Mouse (Mus musculus): ENCODE measurements at regions not wholly inside any gene's neighbourhood (a gene's known extent, or its start where the extent isn't known, plus 50 kb on each side); places are given as distances from the start of the nearest gene placed in this dataset.

GRCm38 (mm10) chr1:121760086-121760485 is 192.3 kb upstream of the Ddx18 start:
- no peaks in the 10 kb centered on the region for H3K27me3 ChIP-seq

GRCm38 (mm10) chr1:121745181-121745580 is 177.4 kb upstream of the Ddx18 start:
- Histone ChIP-seq H3K9me3 (replicated peaks) (no peaks in the 10 kb centered on the region), H3K9ac (no peak overlapping the region), H3K4me1 (no peaks in the 10 kb centered on the region), H3K36me3 (no peaks in the 10 kb centered on the region), H3K27me3 (no peaks in the 10 kb centered on the region), H3K4me2 (no peak overlapping the region), H3K4me3 (replicated peaks) (no peak overlapping the region), H3K27ac (no peak overlapping the region)
- 91% methylated on average over 1 of the region's 1 CpGs for WGBS
- no peak for ATAC-seq (replicated peaks; ENCODE audit: low FRiP score)

More at GRCm38 (mm10) chr1:121760086-121760485, 192.3 kb upstream of the Ddx18 start:
- 71% methylated on average over 3 of the region's 3 CpGs for WGBS
- H3K9ac ChIP-seq = no peak overlapping the region
- no peaks in the 10 kb centered on the region for H3K9me3 ChIP-seq (replicated peaks)
- H3K36me3 ChIP-seq = no peaks in the 10 kb centered on the region
- H3K27ac ChIP-seq = no peak overlapping the region
- H3K4me2 ChIP-seq = no peak overlapping the region
- no peak for ATAC-seq (replicated peaks; ENCODE audit: low FRiP score)
- no peak overlapping the region for H3K4me3 ChIP-seq (replicated peaks)
- no peaks in the 10 kb centered on the region for H3K4me1 ChIP-seq

- H3K27ac ChIP-seq = no peak overlapping the region
- H3K4me2 ChIP-seq = no peak overlapping the region
- no peaks in the 10 kb centered on the region for H3K4me1 ChIP-seq
- ATAC-seq (replicated peaks; ENCODE audit: low FRiP score) = no peak
- 69% methylated on average over 11 of the region's 11 CpGs for WGBS
- no peaks in the 10 kb centered on the region for H3K27me3 ChIP-seq
- no peak overlapping the region for H3K9ac ChIP-seq
- no peaks in the 10 kb centered on the region for H3K36me3 ChIP-seq
- no peak overlapping the region for H3K4me3 ChIP-seq (replicated peaks)
- no peaks in the 10 kb centered on the region for H3K9me3 ChIP-seq (replicated peaks)
These were observed 167.4 kb upstream of the Ddx18 start for GRCm38 (mm10) chr1:121735113-121735719.

- WGBS = 80% methylated on average over 3 of the region's 3 CpGs
- H3K27me3 ChIP-seq = no peaks in the 10 kb centered on the region
- no peaks in the 10 kb centered on the region for H3K4me1 ChIP-seq
- H3K27ac ChIP-seq = no peak overlapping the region
- no peaks in the 10 kb centered on the region for H3K36me3 ChIP-seq
- H3K4me2 ChIP-seq = no peak overlapping the region
- H3K9ac ChIP-seq = no peak overlapping the region
- H3K4me3 ChIP-seq (replicated peaks) = no peak overlapping the region
- ATAC-seq (replicated peaks; ENCODE audit: low FRiP score) = no peak
- no peaks in the 10 kb centered on the region for H3K9me3 ChIP-seq (replicated peaks)
These were observed 166.8 kb upstream of the Ddx18 start for GRCm38 (mm10) chr1:121734456-121735112.

GRCm38 (mm10) chr1:121709317-121709860 is 141.6 kb upstream of the Ddx18 start:
- Histone ChIP-seq H3K4me2 (no peak overlapping the region), H3K27ac (no peak overlapping the region), H3K9ac (no peak overlapping the region), H3K4me3 (replicated peaks) (no peak overlapping the region), H3K36me3 (no peaks in the 10 kb centered on the region), H3K9me3 (replicated peaks) (no peaks in the 10 kb centered on the region), H3K27me3 (no peaks in the 10 kb centered on the region), H3K4me1 (no peaks in the 10 kb centered on the region)
- 76% methylated on average over 9 of the region's 9 CpGs for WGBS
- no peak for ATAC-seq (replicated peaks; ENCODE audit: low FRiP score)

GRCm38 (mm10) chr1:121708301-121708700 is 140.5 kb upstream of the Ddx18 start:
- no peak for ATAC-seq (replicated peaks; ENCODE audit: low FRiP score)
- H3K27ac ChIP-seq = no peak overlapping the region
- no peak overlapping the region for H3K4me2 ChIP-seq
- 69% methylated on average over 10 of the region's 10 CpGs for WGBS
- H3K36me3 ChIP-seq = no peaks in the 10 kb centered on the region
- H3K9me3 ChIP-seq (replicated peaks) = no peaks in the 10 kb centered on the region
- H3K27me3 ChIP-seq = no peaks in the 10 kb centered on the region
- no peak overlapping the region for H3K9ac ChIP-seq
- H3K4me3 ChIP-seq (replicated peaks) = no peak overlapping the region
- H3K4me1 ChIP-seq = no peaks in the 10 kb centered on the region

- H3K36me3 ChIP-seq = no peaks in the 10 kb centered on the region
- 51% methylated on average over 7 of the region's 7 CpGs for WGBS
- no peak overlapping the region for H3K4me3 ChIP-seq (replicated peaks)
- no peaks in the 10 kb centered on the region for H3K4me1 ChIP-seq
- no peak overlapping the region for H3K4me2 ChIP-seq
- no peak overlapping the region for H3K9ac ChIP-seq
- H3K27ac ChIP-seq = no peak overlapping the region
- no peaks in the 10 kb centered on the region for H3K9me3 ChIP-seq (replicated peaks)
- ATAC-seq (replicated peaks; ENCODE audit: low FRiP score) = no peak
- H3K27me3 ChIP-seq = no peaks in the 10 kb centered on the region
These were observed 134.0 kb upstream of the Ddx18 start for GRCm38 (mm10) chr1:121701826-121702225.

- H3K9ac ChIP-seq = no peak overlapping the region
- H3K27me3 ChIP-seq = no peaks in the 10 kb centered on the region
- H3K9me3 ChIP-seq (replicated peaks) = no peaks in the 10 kb centered on the region
- 86% methylated on average over 1 of the region's 1 CpGs for WGBS
- no peaks in the 10 kb centered on the region for H3K4me1 ChIP-seq
- H3K27ac ChIP-seq = no peak overlapping the region
- H3K4me3 ChIP-seq (replicated peaks) = no peak overlapping the region
- no peak for ATAC-seq (replicated peaks; ENCODE audit: low FRiP score)
- H3K36me3 ChIP-seq = no peaks in the 10 kb centered on the region
- H3K4me2 ChIP-seq = no peak overlapping the region
These were observed 86.1 kb upstream of the Ddx18 start for GRCm38 (mm10) chr1:121653901-121654300.

- WGBS = 85% methylated on average over 3 of the region's 3 CpGs
- H3K27me3 ChIP-seq = no peaks in the 10 kb centered on the region
- 0 out of 2 replicates have a peak, but pooled peaks cover 4% of the 10 kb centered on the region for H3K9me3 ChIP-seq (replicated peaks)
- H3K4me3 ChIP-seq (replicated peaks) = no peak overlapping the region
- ATAC-seq (replicated peaks; ENCODE audit: low FRiP score) = no peak
- H3K36me3 ChIP-seq = no peaks in the 10 kb centered on the region
- H3K27ac ChIP-seq = no peak overlapping the region
- no peaks in the 10 kb centered on the region for H3K4me1 ChIP-seq
- no peak overlapping the region for H3K9ac ChIP-seq
- no peak overlapping the region for H3K4me2 ChIP-seq
These were observed 82.3 kb upstream of the Ddx18 start for GRCm38 (mm10) chr1:121650071-121650470.

- Histone ChIP-seq H3K4me1 (no peaks in the 10 kb centered on the region), H3K4me2 (no peak overlapping the region), H3K4me3 (replicated peaks) (no peak overlapping the region), H3K36me3 (no peaks in the 10 kb centered on the region), H3K9ac (no peak overlapping the region), H3K9me3 (replicated peaks) (no peaks in the 10 kb centered on the region), H3K27ac (no peak overlapping the region), H3K27me3 (no peaks in the 10 kb centered on the region)
- 83% methylated on average over 2 of the region's 2 CpGs for WGBS
- ATAC-seq (replicated peaks; ENCODE audit: low FRiP score) = no peak
These were observed 63.7 kb upstream of the Ddx18 start for GRCm38 (mm10) chr1:121631466-121631865.

GRCm38 (mm10) chr1:121620262-121620661 is 52.5 kb upstream of the Ddx18 start:
- no peak for ATAC-seq (replicated peaks; ENCODE audit: low FRiP score)
- Histone ChIP-seq H3K9me3 (replicated peaks) (no peaks in the 10 kb centered on the region), H3K27me3 (no peaks in the 10 kb centered on the region), H3K9ac (no peak overlapping the region), H3K4me2 (no peak overlapping the region), H3K27ac (no peak overlapping the region), H3K4me3 (replicated peaks) (no peak overlapping the region), H3K36me3 (no peaks in the 10 kb centered on the region), H3K4me1 (no peaks in the 10 kb centered on the region)
- WGBS = 80% methylated on average over 7 of the region's 7 CpGs

GRCm38 (mm10) chr1:121618550-121618949 is 50.8 kb upstream of the Ddx18 start:
- no peak overlapping the region for H3K9ac ChIP-seq
- H3K36me3 ChIP-seq = no peaks in the 10 kb centered on the region
- no peaks in the 10 kb centered on the region for H3K4me1 ChIP-seq
- H3K9me3 ChIP-seq (replicated peaks) = no peaks in the 10 kb centered on the region
- H3K4me3 ChIP-seq (replicated peaks) = no peak overlapping the region
- H3K4me2 ChIP-seq = no peak overlapping the region
- no peaks in the 10 kb centered on the region for H3K27me3 ChIP-seq
- no peak for ATAC-seq (replicated peaks; ENCODE audit: low FRiP score)
- no peak overlapping the region for H3K27ac ChIP-seq

All from kidney, embryonic 15.5 days (tissue).